ENCODE assay signal across 22 mouse cellular contexts in the genomic region with DNA sequence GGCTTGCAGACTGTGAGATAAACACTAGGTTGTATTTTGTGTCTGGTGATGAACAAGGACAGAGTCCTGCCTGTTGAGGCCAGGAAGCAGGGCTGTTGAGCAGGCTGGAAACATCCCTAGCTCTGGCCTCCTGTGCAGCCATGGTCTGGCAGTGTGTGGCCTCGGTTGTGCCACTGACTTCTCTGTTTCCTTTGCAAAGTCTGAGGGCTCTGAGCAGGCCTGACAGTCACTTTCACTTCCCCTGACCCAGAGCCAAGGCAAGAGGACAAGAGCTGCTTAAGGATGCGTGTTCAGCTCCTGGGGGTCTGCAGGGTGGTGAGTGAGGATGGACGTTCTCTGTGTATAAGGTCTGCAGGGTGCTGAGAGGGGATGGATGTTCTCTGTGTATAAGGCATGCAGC. TPM values are rescaled to one million over a fixed set of nuclear protein-coding genes. Genes with fewer than 3 reads are reported as not detected.
A peak's percentile ranks its signal among the peaks of the same experiment; 100 is the strongest.
DNase-seq lines count a peak whose midpoint lies in the region; ATAC-seq and TF ChIP-seq lines count a peak whose summit lies in the region.
"Had no signal": no experiment of that assay in that cellular context is flagged by ENCODE, and none has a peak within 500 bp of the region (broad histone marks: within the 10 kb centered on the region; RNA-seq: fewer than 3 reads in every experiment).

No protein-coding gene starts in this region.

- H3K27me3 ChIP-seq in hindbrain, embryonic 10.5 days (ENCODE audit: insufficient read depth, poor library complexity, severe bottlenecking): peaks cover 9% of the 10 kb centered on the region
- no peaks in the 10 kb centered on the region for H3K27me3 ChIP-seq in hindbrain, embryonic 14.5 days (ENCODE audit: control insufficient read depth, insufficient read depth, low read length)
- no peaks in the 10 kb centered on the region for H3K27me3 ChIP-seq in intestine, postnatal 0 days (replicated peaks; ENCODE audit: control insufficient read depth, insufficient read depth, low read length)
- H3K27me3 ChIP-seq: embryonic facial prominence, embryonic 15.5 days had no signal

- no peak overlapping the region for H3K4me3 ChIP-seq in hindbrain, embryonic 10.5 days
- no peak overlapping the region for H3K4me3 ChIP-seq in hindbrain, embryonic 14.5 days (replicated peaks; ENCODE audit: low read length)
- H3K4me3 ChIP-seq in intestine, postnatal 0 days (ENCODE audit: low read depth, low read length): no peak overlapping the region
- H3K4me3 ChIP-seq: embryonic facial prominence, embryonic 15.5 days; erythroblast, embryonic 14.5 days; forebrain, embryonic 10.5 days; heart, embryonic 12.5 days; hindbrain, embryonic 13.5 days had no signal

- peaks cover 4% of the 10 kb centered on the region; the same call in 1 of the 2 replicates for H3K4me1 ChIP-seq in hindbrain, embryonic 10.5 days (replicated peaks)
- no peaks in the 10 kb centered on the region for H3K4me1 ChIP-seq in hindbrain, embryonic 14.5 days (replicated peaks; ENCODE audit: control insufficient read depth, insufficient read depth, low read length)
- H3K4me1 ChIP-seq in intestine, postnatal 0 days (replicated peaks; ENCODE audit: control insufficient read depth, insufficient read depth, low read length): no peaks in the 10 kb centered on the region
- H3K4me1 ChIP-seq: embryonic facial prominence, embryonic 15.5 days; heart, embryonic 12.5 days; hindbrain, embryonic 13.5 days had no signal

- no peak for TF ChIP-seq CTCF in intestine, postnatal 0 days (IDR thresholded peaks at IDR 0.05; ENCODE audit: low read depth)

- 0 out of 2 replicates have a peak overlapping the region, but pooled peaks have one; percentile 16 for H3K27ac ChIP-seq in hindbrain, embryonic 10.5 days
- no peak overlapping the region for H3K27ac ChIP-seq in hindbrain, embryonic 14.5 days
- no peak overlapping the region for H3K27ac ChIP-seq in intestine, postnatal 0 days (ENCODE audit: low read depth, low read length)
- H3K27ac ChIP-seq: embryonic facial prominence, embryonic 15.5 days; forebrain, embryonic 10.5 days; hindbrain, embryonic 13.5 days had no signal

- WGBS in hindbrain, embryonic 10.5 days: 71% methylated on average over 3 of the region's 3 CpGs
- 69% methylated on average over 3 of the region's 3 CpGs for WGBS in hindbrain, embryonic 14.5 days
- 59% methylated on average over 3 of the region's 3 CpGs for WGBS in intestine, postnatal 0 days

- no peaks in the 10 kb centered on the region for H3K36me3 ChIP-seq in hindbrain, embryonic 10.5 days
- no peaks in the 10 kb centered on the region for H3K36me3 ChIP-seq in hindbrain, embryonic 14.5 days (replicated peaks; ENCODE audit: control insufficient read depth, insufficient read depth)
- H3K36me3 ChIP-seq in intestine, postnatal 0 days (ENCODE audit: control insufficient read depth, insufficient read depth): no peaks in the 10 kb centered on the region
- H3K36me3 ChIP-seq: embryonic facial prominence, embryonic 15.5 days; forebrain, embryonic 10.5 days; heart, embryonic 12.5 days; hindbrain, embryonic 13.5 days had no signal

- no peak for ATAC-seq in hindbrain, embryonic 14.5 days (ENCODE audit: low FRiP score)
- ATAC-seq in granulocyte monocyte progenitor cell, adult 5-6 weeks (replicated peaks; ENCODE audit: poor library complexity, severe bottlenecking): peak; percentile 91
- ATAC-seq in megakaryocyte progenitor cell, adult 5-6 weeks (replicated peaks; ENCODE audit: poor library complexity): peak; percentile 80
- ATAC-seq in intestine, postnatal 0 days: no peak
- ATAC-seq: forebrain, embryonic 14.5 days had no signal

- peaks cover 3% of the 10 kb centered on the region; the same call in 1 of the 2 replicates for H3K9me3 ChIP-seq in hindbrain, embryonic 10.5 days
- no peaks in the 10 kb centered on the region for H3K9me3 ChIP-seq in hindbrain, embryonic 14.5 days (ENCODE audit: control insufficient read depth, low read length)
- H3K9me3 ChIP-seq in intestine, postnatal 0 days (ENCODE audit: control insufficient read depth): no peaks in the 10 kb centered on the region
- H3K9me3 ChIP-seq: embryonic facial prominence, embryonic 15.5 days; forebrain, embryonic 10.5 days; heart, embryonic 12.5 days; hindbrain, embryonic 13.5 days had no signal

- no peak overlapping the region for H3K4me2 ChIP-seq in hindbrain, embryonic 14.5 days (replicated peaks)
- H3K4me2 ChIP-seq in intestine, postnatal 0 days (replicated peaks; ENCODE audit: low read depth): no peak overlapping the region
- H3K4me2 ChIP-seq: embryonic facial prominence, embryonic 15.5 days; heart, embryonic 12.5 days; hindbrain, embryonic 13.5 days had no signal

- H3K9ac ChIP-seq in hindbrain, embryonic 14.5 days: no peak overlapping the region
- no peak overlapping the region for H3K9ac ChIP-seq in intestine, postnatal 0 days (ENCODE audit: low read depth, low read length)
- H3K9ac ChIP-seq: embryonic facial prominence, embryonic 15.5 days; heart, embryonic 12.5 days; hindbrain, embryonic 13.5 days had no signal

- no peak for DNase-seq in hindbrain, embryonic 10.5 days (ENCODE audit: low spot score)
- DNase-seq in hindbrain, embryonic 14.5 days (ENCODE audit: low spot score): no peak
- no peak for DNase-seq in left cerebral cortex, adult 11 months (ENCODE audit: low spot score)
- no peak for DNase-seq in layer of hippocampus, adult 11-12 months (ENCODE audit: low spot score)
- DNase-seq: adrenal gland, adult 2 months; adrenal gland, postnatal 25 days; cerebellum, adult 2 months; cerebellum, postnatal 10 days; embryo, embryonic 11 days; gastrocnemius, postnatal 10 days; heart, postnatal 36 days had no signal

RNA-seq across cellular contexts. Expression of a gene that starts 13.3 kb away (rescaled TPM):
- polyA plus RNA-seq in hindbrain, embryonic 10.5 days (2016; fragmentation: Nextera tagmentation; extraction: Ambion mirVana): 0.26 TPM in 2 replicates
- 7.9 and 9.4 TPM in 2 replicates for polyA plus RNA-seq in hindbrain, embryonic 14.5 days (2014; fragmentation: Nextera tagmentation; extraction: Ambion mirVana)
- not detected in 2 replicates for total RNA-seq in granulocyte monocyte progenitor cell, adult 5-6 weeks (2014; fragmentation: Nextera tagmentation)
- total RNA-seq in granulocyte monocyte progenitor cell, adult 5-6 weeks (2017): not detected in 2 replicates
- total RNA-seq in megakaryocyte progenitor cell, adult 5-6 weeks (2015): not detected in 2 replicates
- total RNA-seq in megakaryocyte progenitor cell, adult 5-6 weeks (2017): not detected in 2 replicates
- 0.10 TPM in 2 replicates for polyA plus RNA-seq in intestine, postnatal 0 days (2015; fragmentation: Nextera tagmentation; extraction: Ambion mirVana)
- total RNA-seq: ES-E14 had no signal
- polyA plus RNA-seq: erythroblast, embryonic 14.5 days had no signal

RNA-seq across cellular contexts. Expression of a gene that starts 36.0 kb away (rescaled TPM):
- polyA plus RNA-seq in hindbrain, embryonic 10.5 days (2016; fragmentation: Nextera tagmentation; extraction: Ambion mirVana): 4.3 and 4.9 TPM in 2 replicates
- 2.3 and 3.7 TPM in 2 replicates for polyA plus RNA-seq in hindbrain, embryonic 14.5 days (2014; fragmentation: Nextera tagmentation; extraction: Ambion mirVana)
- total RNA-seq in granulocyte monocyte progenitor cell, adult 5-6 weeks (2014; fragmentation: Nextera tagmentation): not detected in 2 replicates
- not detected in 2 replicates for total RNA-seq in granulocyte monocyte progenitor cell, adult 5-6 weeks (2017)
- not detected in 2 replicates for total RNA-seq in megakaryocyte progenitor cell, adult 5-6 weeks (2015)
- not detected in 2 replicates for total RNA-seq in megakaryocyte progenitor cell, adult 5-6 weeks (2017)
- 0.65 and 0.84 TPM in 2 replicates for polyA plus RNA-seq in intestine, postnatal 0 days (2015; fragmentation: Nextera tagmentation; extraction: Ambion mirVana)
- total RNA-seq: ES-E14 had no signal
- polyA plus RNA-seq: erythroblast, embryonic 14.5 days; forebrain, embryonic 10.5 days; forebrain, embryonic 14.5 days had no signal

RNA-seq across cellular contexts. Expression of a gene that starts 49.8 kb away (rescaled TPM):
- polyA plus RNA-seq in hindbrain, embryonic 10.5 days (2016; fragmentation: Nextera tagmentation; extraction: Ambion mirVana): 4.0 and 7.0 TPM in 2 replicates
- polyA plus RNA-seq in hindbrain, embryonic 14.5 days (2014; fragmentation: Nextera tagmentation; extraction: Ambion mirVana): 9.1 and 10.0 TPM in 2 replicates
- total RNA-seq in granulocyte monocyte progenitor cell, adult 5-6 weeks (2014; fragmentation: Nextera tagmentation): not detected in 2 replicates
- not detected in 2 replicates for total RNA-seq in granulocyte monocyte progenitor cell, adult 5-6 weeks (2017)
- total RNA-seq in megakaryocyte progenitor cell, adult 5-6 weeks (2015): not detected in 2 replicates
- not detected in 2 replicates for total RNA-seq in megakaryocyte progenitor cell, adult 5-6 weeks (2017)
- polyA plus RNA-seq in intestine, postnatal 0 days (2015; fragmentation: Nextera tagmentation; extraction: Ambion mirVana): 1.0 and 1.3 TPM in 2 replicates
- polyA plus RNA-seq: erythroblast, embryonic 14.5 days had no signal

RNA-seq across cellular contexts. Expression of a gene that starts 57.0 kb away (rescaled TPM):
- polyA plus RNA-seq in hindbrain, embryonic 10.5 days (2016; fragmentation: Nextera tagmentation; extraction: Ambion mirVana): 0.11 and 0.29 TPM in 2 replicates
- polyA plus RNA-seq in hindbrain, embryonic 14.5 days (2014; fragmentation: Nextera tagmentation; extraction: Ambion mirVana): 0.32 TPM in 1 of 2 replicates, not detected in the other
- not detected in 2 replicates for total RNA-seq in granulocyte monocyte progenitor cell, adult 5-6 weeks (2014; fragmentation: Nextera tagmentation)
- total RNA-seq in granulocyte monocyte progenitor cell, adult 5-6 weeks (2017): not detected in 2 replicates
- total RNA-seq in megakaryocyte progenitor cell, adult 5-6 weeks (2015): not detected in 2 replicates
- not detected in 2 replicates for total RNA-seq in megakaryocyte progenitor cell, adult 5-6 weeks (2017)
- not detected in 2 replicates for polyA plus RNA-seq in intestine, postnatal 0 days (2015; fragmentation: Nextera tagmentation; extraction: Ambion mirVana)
- total RNA-seq: adrenal gland, adult 2 months; adrenal gland, postnatal 25 days; ES-E14; heart, adult 8-10 months; heart, postnatal 36 days had no signal
- polyA plus RNA-seq: erythroblast, embryonic 14.5 days; forebrain, embryonic 10.5 days; forebrain, embryonic 14.5 days had no signal

Comparison
In these comparisons a context has a peak if more than half of its experiments do, and no peak if none do; other contexts are left out.
1. ATAC-seq: peak in granulocyte monocyte progenitor cell, adult 5-6 weeks (single experiment) and megakaryocyte progenitor cell, adult 5-6 weeks (single experiment); none in hindbrain, embryonic 14.5 days (single experiment) and intestine, postnatal 0 days (single experiment).